Mouse (Mus musculus) E14TG2a.4 (cell line): ENCODE results near the gene Tppp.

Experiments
- CTCF ChIP-seq: conservative IDR thresholded peaks from 2 replicates; pipeline ENCODE4 v1.5.1; 2014; ENCODE audit warnings: low read length
- NANOG ChIP-seq: IDR thresholded peaks from 2 replicates; pipeline ENCODE4 v1.6.1; 2014; ENCODE audit warnings: borderline replicate concordance, low read length, mixed read lengths
- POU5F1 ChIP-seq: IDR thresholded peaks from 2 replicates; pipeline ENCODE4 v1.6.1; 2014; ENCODE audit warnings: low read length, borderline replicate concordance

GRCm38 (mm10) chr13:73991267-73991666 is 17.9 kb upstream of the Tppp start:
- TF ChIP-seq CTCF (no peak), NANOG (no peak), POU5F1 (no peak)
